Mouse (Mus musculus) hindbrain, embryonic 16.5 days (tissue): Measurements from ENCODE around the gene Nt5c2. TPM values are rescaled to one million over a fixed set of nuclear protein-coding genes. Genes with fewer than 3 reads are reported as not detected.
A peak's percentile ranks its signal among the peaks of the same experiment; 100 is the strongest.

Source experiments
- ATAC-seq: fragments of 200-750 bp; cut with Nextera tagmentation; 2 replicates; pipeline ENCODE4 v1.8.0; 2017; ENCODE audit warnings: moderate TSS enrichment, moderate library complexity
- H3K27ac ChIP-seq: fragments of 300-500 bp; sonication (generic); 2 replicates; pipeline ENCODE4 v1.5.1; 2014; ENCODE audit warnings: low read depth, mild to moderate bottlenecking, control low read depth, low read length, moderate library complexity
- H3K27me3 ChIP-seq: fragments of 300-500 bp; sonication (generic); replicated peaks from 2 replicates; pipeline ENCODE4 v1.6.1; 2014; ENCODE audit warnings: low read length; ENCODE audit not compliant: control insufficient read depth, insufficient read depth
- H3K36me3 ChIP-seq: fragments of 300-500 bp; sonication (generic); 2 replicates; pipeline ENCODE4 v1.6.1; 2014; ENCODE audit warnings: mild to moderate bottlenecking, low read length, moderate library complexity, mixed read lengths; ENCODE audit not compliant: control insufficient read depth, insufficient read depth
- H3K4me1 ChIP-seq: fragments of 300-500 bp; sonication (generic); 2 replicates; pipeline ENCODE4 v1.6.1; 2014; ENCODE audit warnings: low read depth, low read length; ENCODE audit not compliant: control insufficient read depth, insufficient read depth
- H3K4me2 ChIP-seq: fragments of 300-500 bp; sonication (generic); 2 replicates; pipeline ENCODE4 v1.6.1; 2014; ENCODE audit warnings: mild to moderate bottlenecking, low read length, control low read depth, moderate library complexity
- H3K4me3 ChIP-seq: fragments of 300-500 bp; sonication (generic); 2 replicates; pipeline ENCODE4 v1.5.1; 2014; ENCODE audit warnings: mild to moderate bottlenecking, low read length, control low read depth, moderate library complexity
- H3K9ac ChIP-seq: fragments of 300-500 bp; sonication (generic); 2 replicates; pipeline ENCODE4 v1.6.1; 2014; ENCODE audit warnings: low read depth, mild to moderate bottlenecking, control low read depth, low read length, moderate library complexity
- H3K9me3 ChIP-seq: fragments of 300-500 bp; sonication (generic); 2 replicates; pipeline ENCODE4 v1.6.1; 2014; ENCODE audit warnings: mild to moderate bottlenecking, low read length, moderate library complexity; ENCODE audit not compliant: control insufficient read depth
- WGBS: fragments of 180-500 bp; shearing (Covaris S2); extraction: QIAGEN DNeasy Blood & Tissue Kit; methylation state at CpG from one replicate; pipeline ENCODE4 v1.1.7; 2014; 5-methylcytosine and 5-hydroxymethylcytosine counted together
- polyA plus RNA-seq: library from polyadenylated mRNA; unstranded; fragments of >200 nt; fragmentation: Nextera tagmentation; extraction: Ambion mirVana; gene quantifications from 2 replicates; pipeline ENCODE4 v1.2.1, GENCODE M21; 2015

Nt5c2 gene
- polyA plus RNA-seq, 1 experiment from 2014 or later, result 77.6 TPM

GRCm38 (mm10) chr19:46944341-46944740, 70.6 kb downstream of the Nt5c2 start:
- no peak for ATAC-seq
- Histone ChIP-seq H3K36me3 (no peaks in the 10 kb centered on the region; the same call in 1 of the 2 replicates), H3K9me3 (no peaks in the 10 kb centered on the region), H3K4me2 (no peak overlapping the region), H3K9ac (no peak overlapping the region), H3K27me3 (no peaks in the 10 kb centered on the region), H3K4me3 (no peak overlapping the region), H3K4me1 (no peaks in the 10 kb centered on the region), H3K27ac (no peak overlapping the region)
- WGBS, result 88% methylated on average over 6 of the region's 6 CpGs

GRCm38 (mm10) chr19:46937173-46937572, 77.8 kb downstream of the Nt5c2 start:
- Histone ChIP-seq H3K9me3 (no peaks in the 10 kb centered on the region), H3K9ac (peak overlapping the region; percentile 3; the same call in 1 of the 2 replicates), H3K4me2 (peak overlapping the region; percentile 13; the same call in 1 of the 2 replicates), H3K36me3 (no peaks in the 10 kb centered on the region), H3K27ac (peak overlapping the region; percentile 52), H3K27me3 (no peaks in the 10 kb centered on the region), H3K4me3 (no peak overlapping the region), H3K4me1 (peaks cover 5% of the 10 kb centered on the region; the same call in 1 of the 2 replicates)
- 55% methylated on average over 6 of the region's 6 CpGs for WGBS
- ATAC-seq, result no peak

GRCm38 (mm10) chr19:46934025-46934424, 80.9 kb downstream of the Nt5c2 start:
- H3K4me1 ChIP-seq, result peaks cover 9% of the 10 kb centered on the region
- H3K4me2 ChIP-seq, result no peak overlapping the region
- no peak overlapping the region for H3K27ac ChIP-seq
- no peaks in the 10 kb centered on the region for H3K9me3 ChIP-seq
- no peak overlapping the region for H3K4me3 ChIP-seq
- H3K27me3 ChIP-seq, result no peaks in the 10 kb centered on the region
- 86% methylated on average over 4 of the region's 4 CpGs for WGBS
- H3K36me3 ChIP-seq, result no peaks in the 10 kb centered on the region
- H3K9ac ChIP-seq, result no peak overlapping the region
- ATAC-seq, result no peak

DNA sequence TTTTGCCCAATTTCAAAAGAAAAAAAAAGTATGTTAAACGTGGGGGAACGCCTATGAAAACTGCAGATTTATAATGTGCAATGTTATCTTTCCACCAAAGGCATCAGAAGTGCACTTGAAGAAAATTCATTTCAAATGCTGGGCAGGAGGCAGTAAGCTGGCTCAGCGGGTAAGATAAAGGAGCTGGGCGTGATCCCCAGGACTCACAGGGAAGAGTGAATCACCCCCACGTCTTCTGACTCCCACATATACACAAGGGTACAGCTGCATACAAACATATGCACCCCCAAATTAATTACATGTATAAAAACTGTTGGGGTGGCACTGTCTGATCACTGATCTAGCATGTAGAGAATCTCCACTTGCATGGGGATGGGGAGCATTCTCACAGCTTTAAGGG, 82.3 kb downstream of the Nt5c2 start:
- Histone ChIP-seq H3K27me3 (no peaks in the 10 kb centered on the region), H3K9ac (no peak overlapping the region), H3K4me3 (no peak overlapping the region), H3K9me3 (no peaks in the 10 kb centered on the region), H3K27ac (no peak overlapping the region), H3K4me2 (no peak overlapping the region), H3K4me1 (peaks cover 11% of the 10 kb centered on the region), H3K36me3 (no peaks in the 10 kb centered on the region)
- ATAC-seq, result no peak
- 83% methylated on average over 5 of the region's 5 CpGs for WGBS

DNA sequence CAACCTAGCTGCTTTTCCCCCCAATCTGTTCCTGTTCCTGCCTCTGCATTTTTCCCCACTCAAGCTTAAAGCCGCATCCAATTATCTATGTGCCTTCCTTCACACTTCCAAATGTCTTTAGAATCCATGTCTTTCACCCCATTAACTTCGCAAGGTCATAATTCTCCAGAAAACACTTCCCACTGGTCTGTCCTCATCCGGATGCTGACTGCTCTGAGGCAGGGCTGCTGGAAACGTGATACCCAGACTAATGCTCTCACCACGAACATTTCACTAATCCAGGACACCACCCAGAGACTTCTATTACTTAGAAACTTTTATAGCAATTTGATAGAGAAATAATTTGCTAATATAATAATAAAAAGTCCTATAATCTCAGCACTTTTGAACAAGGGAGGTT, 84.9 kb downstream of the Nt5c2 start:
- H3K27ac ChIP-seq, result no peak overlapping the region
- H3K36me3 ChIP-seq, result no peaks in the 10 kb centered on the region
- 65% methylated on average over 5 of the region's 5 CpGs for WGBS
- no peak overlapping the region for H3K4me3 ChIP-seq
- H3K4me1 ChIP-seq, result peaks cover 6% of the 10 kb centered on the region
- no peak overlapping the region for H3K4me2 ChIP-seq
- no peak overlapping the region for H3K9ac ChIP-seq
- no peak for ATAC-seq
- H3K27me3 ChIP-seq, result no peaks in the 10 kb centered on the region
- H3K9me3 ChIP-seq, result no peaks in the 10 kb centered on the region

DNA sequence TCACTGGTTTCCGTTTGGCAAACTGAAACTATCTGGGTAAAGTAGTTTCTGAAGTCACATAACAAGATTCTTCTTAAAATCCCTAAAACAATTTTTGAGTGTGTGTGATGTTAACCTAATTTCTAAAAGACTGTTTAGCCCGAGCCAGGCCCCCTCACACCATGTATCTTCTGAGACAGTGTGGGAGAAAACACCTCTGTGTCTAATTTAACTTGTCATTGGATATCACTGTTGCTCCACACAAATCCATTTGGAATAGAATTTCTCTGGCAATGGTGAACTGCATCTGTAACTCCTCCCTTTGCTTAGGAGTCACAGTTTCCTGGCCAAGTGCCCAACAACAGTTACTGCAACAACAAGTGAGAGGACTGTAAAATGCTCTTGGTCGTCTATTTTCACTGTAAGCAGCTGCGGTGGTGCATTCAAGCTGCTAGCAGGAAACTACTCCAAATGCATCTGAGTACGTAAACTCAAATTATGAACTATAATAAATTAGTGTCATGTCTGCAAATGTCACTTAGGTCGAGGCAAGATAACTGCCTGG, 85.8 kb downstream of the Nt5c2 start:
- H3K4me3 ChIP-seq, result no peak overlapping the region
- H3K4me1 ChIP-seq, result peaks cover 6% of the 10 kb centered on the region
- no peak overlapping the region for H3K4me2 ChIP-seq
- H3K9me3 ChIP-seq, result no peaks in the 10 kb centered on the region
- ATAC-seq, result no peak
- no peak overlapping the region for H3K9ac ChIP-seq
- no peak overlapping the region for H3K27ac ChIP-seq
- H3K36me3 ChIP-seq, result no peaks in the 10 kb centered on the region
- WGBS, result 52% methylated on average over 6 of the region's 6 CpGs
- H3K27me3 ChIP-seq, result no peaks in the 10 kb centered on the region

- no peak for ATAC-seq
- WGBS, result 61% methylated on average over 4 of the region's 4 CpGs
- H3K9me3 ChIP-seq, result no peaks in the 10 kb centered on the region
- no peak overlapping the region for H3K4me2 ChIP-seq
- H3K27ac ChIP-seq, result no peak overlapping the region
- no peak overlapping the region for H3K4me3 ChIP-seq
- no peaks in the 10 kb centered on the region for H3K27me3 ChIP-seq
- H3K4me1 ChIP-seq, result peaks cover 6% of the 10 kb centered on the region; the same call in 1 of the 2 replicates
- no peak overlapping the region for H3K9ac ChIP-seq
- no peaks in the 10 kb centered on the region for H3K36me3 ChIP-seq
These were observed 86.8 kb downstream of the Nt5c2 start for GRCm38 (mm10) chr19:46928136-46928535.

DNA sequence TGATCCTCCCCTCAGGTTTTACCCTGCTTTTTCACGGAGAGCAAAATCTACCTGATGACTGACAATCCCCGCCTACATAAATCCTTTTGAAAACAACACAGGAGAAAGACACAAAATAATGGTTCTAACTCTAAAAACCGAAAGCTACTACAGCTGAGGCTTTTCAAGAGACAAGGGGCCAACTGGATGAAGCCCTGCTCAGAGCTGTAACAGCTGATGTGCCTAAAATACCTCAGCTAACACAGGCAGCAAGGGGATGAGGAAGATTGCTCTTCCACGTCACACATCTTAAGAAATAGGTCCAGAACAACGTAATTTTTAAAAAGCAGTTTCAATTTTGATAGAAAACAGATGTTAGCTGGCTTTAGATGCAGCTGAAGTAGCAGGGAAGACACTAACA, 88.0 kb downstream of the Nt5c2 start:
- Histone ChIP-seq H3K27me3 (no peaks in the 10 kb centered on the region), H3K4me1 (peaks cover 6% of the 10 kb centered on the region; the same call in 1 of the 2 replicates), H3K9ac (no peak overlapping the region), H3K9me3 (no peaks in the 10 kb centered on the region), H3K4me3 (no peak overlapping the region), H3K27ac (no peak overlapping the region), H3K36me3 (no peaks in the 10 kb centered on the region), H3K4me2 (no peak overlapping the region)
- WGBS, result 67% methylated on average over 5 of the region's 5 CpGs
- no peak for ATAC-seq

- Histone ChIP-seq H3K27ac (no peak overlapping the region), H3K36me3 (no peaks in the 10 kb centered on the region), H3K4me3 (no peak overlapping the region), H3K4me1 (peaks cover 6% of the 10 kb centered on the region; the same call in 1 of the 2 replicates), H3K4me2 (no peak overlapping the region), H3K9me3 (no peaks in the 10 kb centered on the region), H3K27me3 (no peaks in the 10 kb centered on the region), H3K9ac (no peak overlapping the region)
- WGBS, result 62% methylated on average over 4 of the region's 4 CpGs
- ATAC-seq, result no peak
These were observed 88.6 kb downstream of the Nt5c2 start for GRCm38 (mm10) chr19:46926357-46926756.

- no peak overlapping the region for H3K4me2 ChIP-seq
- H3K4me1 ChIP-seq, result no peaks in the 10 kb centered on the region
- H3K9ac ChIP-seq, result no peak overlapping the region
- H3K27me3 ChIP-seq, result no peaks in the 10 kb centered on the region
- no peak for ATAC-seq
- H3K36me3 ChIP-seq, result no peaks in the 10 kb centered on the region
- no peaks in the 10 kb centered on the region for H3K9me3 ChIP-seq
- WGBS, result 91% methylated on average over 6 of the region's 6 CpGs
- no peak overlapping the region for H3K27ac ChIP-seq
- H3K4me3 ChIP-seq, result no peak overlapping the region
These were observed 94.4 kb downstream of the Nt5c2 start for GRCm38 (mm10) chr19:46920571-46920970.
